Mouse (Mus musculus): ENCODE data around the gene Pitpna. TPM values are rescaled to one million over a fixed set of nuclear protein-coding genes. Genes with fewer than 3 reads are reported as not detected.
A peak's percentile ranks its signal among the peaks of the same experiment; 100 is the strongest.

The Pitpna gene
- polyA plus RNA-seq, 1 experiment from 2014 or later, result 94.2 TPM

GRCm38 (mm10) chr11:75615556-75615955 is 27.7 kb downstream of the Pitpna start:
- H3K27me3 ChIP-seq (replicated peaks; ENCODE audit: control insufficient read depth, insufficient read depth, low read length), result no peaks in the 10 kb centered on the region
- peaks cover 58% of the 10 kb centered on the region for H3K36me3 ChIP-seq (ENCODE audit: control insufficient read depth, insufficient read depth, low read length)
- H3K4me3 ChIP-seq (ENCODE audit: low read depth, low read length), result no peak overlapping the region
- H3K27ac ChIP-seq (ENCODE audit: low read depth, low read length), result no peak overlapping the region
- no peak for ATAC-seq
- H3K9me3 ChIP-seq (replicated peaks; ENCODE audit: control insufficient read depth, low read length), result no peaks in the 10 kb centered on the region
- no peaks in the 10 kb centered on the region for H3K4me1 ChIP-seq (ENCODE audit: control insufficient read depth, insufficient read depth, low read length)
- DNase-seq (ENCODE audit: low spot score), result no peak
- no peak overlapping the region for H3K4me2 ChIP-seq (ENCODE audit: low read length)
- H3K9ac ChIP-seq (ENCODE audit: low read length), result no peak overlapping the region
- WGBS, result 92% methylated on average over 2 of the region's 2 CpGs

- Histone ChIP-seq H3K36me3 (ENCODE audit: control insufficient read depth, insufficient read depth, low read length) (peaks cover 60% of the 10 kb centered on the region), H3K9ac (ENCODE audit: low read length) (no peak overlapping the region), H3K27ac (ENCODE audit: low read depth, low read length) (no peak overlapping the region), H3K4me2 (ENCODE audit: low read length) (no peak overlapping the region), H3K27me3 (replicated peaks; ENCODE audit: control insufficient read depth, insufficient read depth, low read length) (no peaks in the 10 kb centered on the region), H3K4me1 (ENCODE audit: control insufficient read depth, insufficient read depth, low read length) (no peaks in the 10 kb centered on the region), H3K4me3 (ENCODE audit: low read depth, low read length) (no peak overlapping the region), H3K9me3 (replicated peaks; ENCODE audit: control insufficient read depth, low read length) (no peaks in the 10 kb centered on the region)
- ATAC-seq (no peak), DNase-seq (ENCODE audit: low spot score) (no peak)
- WGBS, result 83% methylated on average over 5 of the region's 5 CpGs
Observed at GRCm38 (mm10) chr11:75619133-75619532, 31.2 kb downstream of the Pitpna start.

- Histone ChIP-seq H3K27ac (ENCODE audit: low read depth, low read length) (no peak overlapping the region), H3K36me3 (ENCODE audit: control insufficient read depth, insufficient read depth, low read length) (peaks cover 65% of the 10 kb centered on the region), H3K9me3 (replicated peaks; ENCODE audit: control insufficient read depth, low read length) (no peaks in the 10 kb centered on the region), H3K4me1 (ENCODE audit: control insufficient read depth, insufficient read depth, low read length) (no peaks in the 10 kb centered on the region), H3K4me2 (ENCODE audit: low read length) (no peak overlapping the region), H3K4me3 (ENCODE audit: low read depth, low read length) (no peak overlapping the region), H3K9ac (ENCODE audit: low read length) (no peak overlapping the region), H3K27me3 (replicated peaks; ENCODE audit: control insufficient read depth, insufficient read depth, low read length) (no peaks in the 10 kb centered on the region)
- peak; percentile 30 for DNase-seq (ENCODE audit: low spot score)
- 87% methylated on average over 12 of the region's 12 CpGs for WGBS
- ATAC-seq, result no peak
Observed at GRCm38 (mm10) chr11:75620136-75620780, 32.4 kb downstream of the Pitpna start.

GRCm38 (mm10) chr11:75621426-75621825 is 33.5 kb downstream of the Pitpna start:
- no peak for ATAC-seq
- no peaks in the 10 kb centered on the region for H3K27me3 ChIP-seq (replicated peaks; ENCODE audit: control insufficient read depth, insufficient read depth, low read length)
- no peak overlapping the region for H3K27ac ChIP-seq (ENCODE audit: low read depth, low read length)
- DNase-seq (ENCODE audit: low spot score), result no peak
- peaks cover 73% of the 10 kb centered on the region for H3K36me3 ChIP-seq (ENCODE audit: control insufficient read depth, insufficient read depth, low read length)
- H3K4me3 ChIP-seq (ENCODE audit: low read depth, low read length), result no peak overlapping the region
- WGBS, result 86% methylated on average over 2 of the region's 2 CpGs
- H3K9ac ChIP-seq (ENCODE audit: low read length), result no peak overlapping the region
- H3K4me2 ChIP-seq (ENCODE audit: low read length), result no peak overlapping the region
- no peaks in the 10 kb centered on the region for H3K9me3 ChIP-seq (replicated peaks; ENCODE audit: control insufficient read depth, low read length)
- no peaks in the 10 kb centered on the region for H3K4me1 ChIP-seq (ENCODE audit: control insufficient read depth, insufficient read depth, low read length)

- H3K27ac ChIP-seq (ENCODE audit: low read depth, low read length), result no peak overlapping the region
- 89% methylated on average over 2 of the region's 2 CpGs for WGBS
- DNase-seq (ENCODE audit: low spot score) (no peak), ATAC-seq (no peak)
- no peak overlapping the region for H3K4me3 ChIP-seq (ENCODE audit: low read depth, low read length)
- H3K4me2 ChIP-seq (ENCODE audit: low read length), result no peak overlapping the region
- H3K9me3 ChIP-seq (replicated peaks; ENCODE audit: control insufficient read depth, low read length), result no peaks in the 10 kb centered on the region
- no peaks in the 10 kb centered on the region for H3K4me1 ChIP-seq (ENCODE audit: control insufficient read depth, insufficient read depth, low read length)
- H3K9ac ChIP-seq (ENCODE audit: low read length), result no peak overlapping the region
- peaks cover 79% of the 10 kb centered on the region for H3K36me3 ChIP-seq (ENCODE audit: control insufficient read depth, insufficient read depth, low read length)
- H3K27me3 ChIP-seq (replicated peaks; ENCODE audit: control insufficient read depth, insufficient read depth, low read length), result no peaks in the 10 kb centered on the region
Observed at GRCm38 (mm10) chr11:75622588-75623329, 34.9 kb downstream of the Pitpna start.

GRCm38 (mm10) chr11:75624102-75624554 is 36.2 kb downstream of the Pitpna start:
- no peak for ATAC-seq
- no peak overlapping the region for H3K4me2 ChIP-seq (ENCODE audit: low read length)
- DNase-seq (ENCODE audit: low spot score), result peak; percentile 8
- 78% methylated on average over 2 of the region's 2 CpGs for WGBS
- H3K36me3 ChIP-seq (ENCODE audit: control insufficient read depth, insufficient read depth, low read length), result peaks cover 75% of the 10 kb centered on the region
- no peak overlapping the region for H3K27ac ChIP-seq (ENCODE audit: low read depth, low read length)
- H3K4me1 ChIP-seq (ENCODE audit: control insufficient read depth, insufficient read depth, low read length), result no peaks in the 10 kb centered on the region
- no peak overlapping the region for H3K9ac ChIP-seq (ENCODE audit: low read length)
- H3K27me3 ChIP-seq (replicated peaks; ENCODE audit: control insufficient read depth, insufficient read depth, low read length), result no peaks in the 10 kb centered on the region
- no peak overlapping the region for H3K4me3 ChIP-seq (ENCODE audit: low read depth, low read length)
- H3K9me3 ChIP-seq (replicated peaks; ENCODE audit: control insufficient read depth, low read length), result no peaks in the 10 kb centered on the region

GRCm38 (mm10) chr11:75625820-75626219 is 37.9 kb downstream of the Pitpna start:
- H3K27ac ChIP-seq (ENCODE audit: low read depth, low read length), result no peak overlapping the region
- no peaks in the 10 kb centered on the region for H3K9me3 ChIP-seq (replicated peaks; ENCODE audit: control insufficient read depth, low read length)
- peak; percentile 16 for DNase-seq (ENCODE audit: low spot score)
- peaks cover 4% of the 10 kb centered on the region; the same call in 1 of the 2 replicates for H3K4me1 ChIP-seq (ENCODE audit: control insufficient read depth, insufficient read depth, low read length)
- peaks cover 58% of the 10 kb centered on the region for H3K36me3 ChIP-seq (ENCODE audit: control insufficient read depth, insufficient read depth, low read length)
- H3K4me2 ChIP-seq (ENCODE audit: low read length), result no peak overlapping the region
- no peak overlapping the region for H3K4me3 ChIP-seq (ENCODE audit: low read depth, low read length)
- ATAC-seq, result no peak
- no peaks in the 10 kb centered on the region for H3K27me3 ChIP-seq (replicated peaks; ENCODE audit: control insufficient read depth, insufficient read depth, low read length)
- WGBS, result 90% methylated on average over 4 of the region's 4 CpGs
- H3K9ac ChIP-seq (ENCODE audit: low read length), result no peak overlapping the region

GRCm38 (mm10) chr11:75630098-75630497 is 42.2 kb downstream of the Pitpna start:
- H3K4me3 ChIP-seq (ENCODE audit: low read depth, low read length), result peak overlapping the region; percentile 73
- peak overlapping the region; percentile 87 for H3K4me2 ChIP-seq (ENCODE audit: low read length)
- H3K27ac ChIP-seq (ENCODE audit: low read depth, low read length), result peak overlapping the region; percentile 72; the same call in 1 of the 2 replicates
- WGBS, result 18% methylated on average over 5 of the region's 5 CpGs
- peak overlapping the region; percentile 80 for H3K9ac ChIP-seq (ENCODE audit: low read length)
- no peaks in the 10 kb centered on the region for H3K27me3 ChIP-seq (replicated peaks; ENCODE audit: control insufficient read depth, insufficient read depth, low read length)
- DNase-seq (ENCODE audit: low spot score) (no peak), ATAC-seq (no peak)
- H3K9me3 ChIP-seq (replicated peaks; ENCODE audit: control insufficient read depth, low read length), result no peaks in the 10 kb centered on the region
- H3K4me1 ChIP-seq (ENCODE audit: control insufficient read depth, insufficient read depth, low read length), result peaks cover 10% of the 10 kb centered on the region; the same call in 1 of the 2 replicates
- peaks cover 39% of the 10 kb centered on the region for H3K36me3 ChIP-seq (ENCODE audit: control insufficient read depth, insufficient read depth, low read length)

Data from forebrain, embryonic 14.5 days (tissue).